Mouse (Mus musculus) neural tube, embryonic 15.5 days (tissue): ENCODE results near the gene BC049762. TPM values are rescaled to one million over a fixed set of nuclear protein-coding genes. Genes with fewer than 3 reads are reported as not detected.

Source experiments
- ATAC-seq: fragments of 200-750 bp; cut with Nextera tagmentation; 2 replicates; pipeline ENCODE4 v1.8.0; 2017; ENCODE audit warnings: mild to moderate bottlenecking, moderate TSS enrichment, moderate library complexity; ENCODE audit not compliant: low FRiP score
- H3K27ac ChIP-seq: fragments of 300-500 bp; sonication (generic); replicated peaks from 2 replicates; pipeline ENCODE4 v1.5.1; 2015; ENCODE audit warnings: mild to moderate bottlenecking, inconsistent platforms
- H3K27me3 ChIP-seq: fragments of 300-500 bp; sonication (generic); replicated peaks from 2 replicates; pipeline ENCODE4 v1.6.1; 2015; ENCODE audit warnings: inconsistent platforms
- H3K36me3 ChIP-seq: fragments of 300-500 bp; sonication (generic); 2 replicates; pipeline ENCODE4 v1.6.1; 2015; ENCODE audit warnings: inconsistent platforms
- H3K4me1 ChIP-seq: fragments of 300-500 bp; sonication (generic); 2 replicates; pipeline ENCODE4 v1.6.1; 2015; ENCODE audit warnings: inconsistent platforms
- H3K4me2 ChIP-seq: fragments of 300-500 bp; sonication (generic); 2 replicates; pipeline ENCODE4 v1.6.1; 2015; ENCODE audit warnings: inconsistent platforms, mild to moderate bottlenecking, moderate library complexity
- H3K4me3 ChIP-seq: fragments of 300-500 bp; sonication (generic); replicated peaks from 2 replicates; pipeline ENCODE4 v1.5.1; 2015; ENCODE audit warnings: mild to moderate bottlenecking, inconsistent platforms
- H3K9ac ChIP-seq: fragments of 300-500 bp; sonication (generic); replicated peaks from 2 replicates; pipeline ENCODE4 v1.6.1; 2015; ENCODE audit warnings: mild to moderate bottlenecking, inconsistent platforms
- H3K9me3 ChIP-seq: fragments of 300-500 bp; sonication (generic); replicated peaks from 2 replicates; pipeline ENCODE4 v1.6.1; 2016; ENCODE audit warnings: inconsistent platforms
- WGBS: fragments of 180-500 bp; shearing (Covaris S2); methylation state at CpG from one replicate; pipeline ENCODE4 v1.1.7; 2015; ENCODE audit warnings: mixed read lengths; 5-methylcytosine and 5-hydroxymethylcytosine counted together
- polyA plus RNA-seq: library from polyadenylated mRNA; unstranded; fragments of >200 nt; fragmentation: Nextera tagmentation; extraction: Ambion mirVana; gene quantifications from 2 replicates; pipeline ENCODE4 v1.2.1, GENCODE M21; 2015

Gene BC049762
- polyA plus RNA-seq, 1 experiment from 2014 or later = 0.54 TPM

GRCm38 (mm10) chr11:51274418-51274817, 11.6 kb upstream of the BC049762 start:
- no peaks in the 10 kb centered on the region for H3K4me1 ChIP-seq
- no peaks in the 10 kb centered on the region for H3K27me3 ChIP-seq
- no peak overlapping the region for H3K4me3 ChIP-seq
- 55% methylated on average over 1 of the region's 1 CpGs for WGBS
- no peak overlapping the region for H3K4me2 ChIP-seq
- ATAC-seq = no peak
- no peak overlapping the region for H3K9ac ChIP-seq
- no peak overlapping the region for H3K27ac ChIP-seq
- no peaks in the 10 kb centered on the region for H3K9me3 ChIP-seq
- peaks cover 60% of the 10 kb centered on the region for H3K36me3 ChIP-seq

GRCm38 (mm10) chr11:51265326-51265725, 2.5 kb upstream of the BC049762 start:
- 0 out of 2 replicates have a peak overlapping the region, but pooled peaks have one; percentile 1 for H3K4me3 ChIP-seq
- H3K4me1 ChIP-seq = peaks cover 44% of the 10 kb centered on the region
- no peak overlapping the region for H3K27ac ChIP-seq
- no peak for ATAC-seq
- no peak overlapping the region for H3K9ac ChIP-seq
- 51% methylated on average over 3 of the region's 3 CpGs for WGBS
- H3K9me3 ChIP-seq = no peaks in the 10 kb centered on the region
- peak overlapping the region; percentile 79 for H3K4me2 ChIP-seq
- no peaks in the 10 kb centered on the region for H3K27me3 ChIP-seq
- peaks cover 8% of the 10 kb centered on the region; the same call in 1 of the 2 replicates for H3K36me3 ChIP-seq

- peaks cover 44% of the 10 kb centered on the region for H3K4me1 ChIP-seq
- WGBS = 26% methylated on average over 6 of the region's 6 CpGs
- H3K27me3 ChIP-seq = no peaks in the 10 kb centered on the region
- peak overlapping the region; percentile 91 for H3K4me3 ChIP-seq
- H3K9me3 ChIP-seq = no peaks in the 10 kb centered on the region
- H3K9ac ChIP-seq = 0 out of 2 replicates have a peak overlapping the region, but pooled peaks have one; percentile 26
- peak overlapping the region; percentile 79 for H3K4me2 ChIP-seq
- no peak for ATAC-seq
- H3K27ac ChIP-seq = no peak overlapping the region
- H3K36me3 ChIP-seq = 0 out of 2 replicates have a peak, but pooled peaks cover 4% of the 10 kb centered on the region
Measured at GRCm38 (mm10) chr11:51264352-51264751, 1.5 kb upstream of the BC049762 start.

- Histone ChIP-seq H3K4me3 (peak overlapping the region; percentile 91), H3K4me1 (peaks cover 44% of the 10 kb centered on the region), H3K9me3 (no peaks in the 10 kb centered on the region), H3K36me3 (0 out of 2 replicates have a peak, but pooled peaks cover 2% of the 10 kb centered on the region), H3K4me2 (peak overlapping the region; percentile 79), H3K27me3 (no peaks in the 10 kb centered on the region), H3K27ac (peak overlapping the region; percentile 98), H3K9ac (peak overlapping the region; percentile 98)
- peak; percentile 69 for ATAC-seq
- WGBS = 0% methylated on average over 49 of the region's 50 CpGs
Measured at GRCm38 (mm10) chr11:51263286-51263831, 513 bp upstream of the BC049762 start.

DNA sequence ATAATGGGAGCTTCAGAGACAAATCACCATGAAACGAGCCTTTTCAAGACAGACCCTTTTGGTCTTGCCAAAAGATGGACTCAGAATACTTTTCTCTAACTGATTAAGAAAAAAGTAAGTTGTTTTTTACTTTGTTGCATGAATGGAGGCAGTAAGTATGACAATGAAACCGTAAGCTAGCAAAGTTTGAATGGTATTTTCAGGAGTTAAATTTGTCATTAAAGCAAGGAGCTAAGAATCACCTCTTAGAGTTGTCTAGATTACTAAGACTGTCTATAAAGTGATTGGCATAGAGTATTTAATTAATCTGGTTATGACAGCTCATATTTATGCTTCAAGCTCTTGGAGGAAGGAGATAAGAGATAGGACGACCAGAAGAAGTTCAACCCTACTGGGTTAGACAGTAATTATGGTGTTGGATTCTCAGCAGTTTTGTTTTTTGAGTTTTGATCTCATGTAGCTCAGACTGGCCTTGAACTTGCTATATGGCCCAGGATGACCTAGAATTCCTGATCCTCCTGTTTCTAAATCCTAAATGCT, 1.1 kb downstream of the BC049762 start, which contains the start of gene Clk4:
Gene Clk4, plus strand, starts transcription at position 51 of the 540 bp plus-strand sequence.
- peak within 1 kb of the TSS; percentile 98 for H3K27ac ChIP-seq
- peaks cover 36% of the 10 kb centered on the region for H3K4me1 ChIP-seq
- peak within 1 kb of the TSS; percentile 91 for H3K4me3 ChIP-seq
- 62% methylated on average over 3 of the region's 3 CpGs for WGBS
- no peaks in the 10 kb centered on the region for H3K27me3 ChIP-seq
- no peaks in the 10 kb centered on the region for H3K9me3 ChIP-seq
- peak within 1 kb of the TSS; percentile 60 for H3K9ac ChIP-seq
- no peak for ATAC-seq
- no peaks in the 10 kb centered on the region for H3K36me3 ChIP-seq
- peak within 1 kb of the TSS; percentile 79 for H3K4me2 ChIP-seq

DNA sequence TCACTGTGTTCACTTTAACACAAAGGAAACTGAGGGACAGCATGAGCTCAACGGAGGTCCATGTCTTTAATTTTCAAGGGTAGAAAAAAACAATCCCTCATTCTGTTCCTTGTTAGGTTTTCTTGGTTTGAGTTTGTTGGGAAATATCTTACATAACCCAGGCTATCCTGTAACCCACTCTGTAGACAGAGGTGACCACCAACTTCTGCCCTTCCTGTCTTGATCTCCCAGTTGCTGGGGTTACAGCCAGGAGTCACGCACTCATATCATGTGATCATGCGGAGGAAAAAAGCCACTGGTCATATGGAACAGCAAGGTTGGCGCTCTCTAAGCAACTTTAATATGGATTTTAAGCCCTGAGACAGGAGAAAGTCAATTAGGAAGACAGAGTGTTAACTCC, 5.8 kb downstream of the BC049762 start:
- 91% methylated on average over 4 of the region's 4 CpGs for WGBS
- H3K4me1 ChIP-seq = peaks cover under 1% of the 10 kb centered on the region; the same call in 1 of the 2 replicates
- no peak for ATAC-seq
- no peak overlapping the region for H3K9ac ChIP-seq
- no peak overlapping the region for H3K4me2 ChIP-seq
- no peaks in the 10 kb centered on the region for H3K27me3 ChIP-seq
- no peak overlapping the region for H3K4me3 ChIP-seq
- no peaks in the 10 kb centered on the region for H3K9me3 ChIP-seq
- H3K36me3 ChIP-seq = no peaks in the 10 kb centered on the region
- H3K27ac ChIP-seq = no peak overlapping the region

DNA sequence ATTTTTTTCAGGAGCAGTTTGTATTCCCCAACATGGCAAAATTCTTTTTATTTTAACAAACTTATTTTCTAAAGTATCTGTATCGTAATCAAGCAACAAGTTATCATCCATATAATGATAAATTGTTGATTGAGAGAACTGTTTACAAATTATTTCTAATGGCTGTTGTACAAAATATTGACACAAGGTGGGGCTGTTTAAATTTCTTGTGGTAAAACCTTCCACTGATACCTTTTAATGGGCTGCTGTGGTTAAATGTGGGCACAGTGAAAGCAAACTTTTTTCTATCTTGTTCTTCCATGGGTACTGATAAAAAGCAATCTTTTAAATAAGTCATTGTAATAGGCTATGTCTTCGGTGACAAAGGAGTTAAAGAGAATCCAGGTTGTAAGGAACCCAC, 19.9 kb downstream of the BC049762 start:
- Histone ChIP-seq H3K27me3 (no peaks in the 10 kb centered on the region), H3K4me1 (no peaks in the 10 kb centered on the region), H3K9ac (no peak overlapping the region), H3K27ac (no peak overlapping the region), H3K9me3 (no peaks in the 10 kb centered on the region), H3K4me3 (no peak overlapping the region), H3K4me2 (no peak overlapping the region), H3K36me3 (no peaks in the 10 kb centered on the region)
- WGBS = 89% methylated on average over 2 of the region's 2 CpGs
- no peak for ATAC-seq

GRCm38 (mm10) chr11:51234626-51235025, 28.2 kb downstream of the BC049762 start:
- WGBS = 92% methylated on average over 9 of the region's 9 CpGs

DNA sequence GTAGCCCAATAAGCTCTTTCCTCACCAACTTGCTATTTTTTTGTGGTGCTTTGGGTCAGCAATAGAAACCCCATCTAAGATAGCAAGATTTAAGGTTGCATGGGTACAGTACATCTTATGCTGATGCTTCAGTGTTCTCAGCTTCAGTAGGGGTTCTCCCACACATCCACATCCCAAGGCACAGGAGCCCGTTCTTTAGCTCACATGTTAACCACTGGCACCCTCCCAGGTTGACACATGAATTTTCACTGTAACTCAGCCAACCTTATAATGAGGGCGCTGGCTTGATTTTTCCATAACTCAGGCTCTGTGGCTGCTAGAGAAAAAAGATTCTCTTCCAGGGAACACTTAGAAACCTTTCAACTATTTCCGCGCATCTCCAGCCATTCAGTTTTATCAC, 35.7 kb downstream of the BC049762 start:
- ATAC-seq = no peak
- Histone ChIP-seq H3K9me3 (no peaks in the 10 kb centered on the region), H3K4me3 (no peak overlapping the region), H3K9ac (no peak overlapping the region), H3K36me3 (no peaks in the 10 kb centered on the region), H3K4me1 (no peaks in the 10 kb centered on the region), H3K27ac (no peak overlapping the region), H3K4me2 (no peak overlapping the region), H3K27me3 (no peaks in the 10 kb centered on the region)
- WGBS = 78% methylated on average over 4 of the region's 4 CpGs

More at GRCm38 (mm10) chr11:51234626-51235025, 28.2 kb downstream of the BC049762 start:
- ATAC-seq = no peak
- no peak overlapping the region for H3K9ac ChIP-seq
- H3K4me1 ChIP-seq = no peaks in the 10 kb centered on the region
- H3K9me3 ChIP-seq = no peaks in the 10 kb centered on the region
- no peak overlapping the region for H3K4me2 ChIP-seq
- no peaks in the 10 kb centered on the region for H3K27me3 ChIP-seq
- H3K36me3 ChIP-seq = no peaks in the 10 kb centered on the region
- no peak overlapping the region for H3K27ac ChIP-seq
- no peak overlapping the region for H3K4me3 ChIP-seq

DNA sequence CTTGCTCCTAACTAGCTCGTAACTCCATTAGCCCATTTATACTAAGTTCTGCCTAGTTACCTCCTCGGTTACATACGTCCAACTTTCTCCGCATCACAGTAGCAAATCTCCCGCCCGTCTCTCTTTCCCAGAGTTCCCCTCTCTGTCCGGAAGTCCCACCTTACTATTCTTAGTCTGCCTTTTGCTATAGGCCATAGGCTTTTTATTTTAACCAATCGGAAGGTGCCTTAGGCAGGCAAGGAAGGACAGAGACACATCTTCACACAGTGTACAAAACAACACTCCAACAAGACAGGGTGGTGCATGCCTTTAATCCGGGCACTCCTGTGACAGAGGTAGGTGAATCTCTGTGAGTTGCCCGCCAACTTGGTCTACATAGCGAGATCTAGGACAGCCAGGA, 42.5 kb downstream of the BC049762 start, which contains the start of gene Gm12569:
Gene Gm12569, plus strand, starts transcription at position 166 of the 400 bp plus-strand sequence.
- no peak within 1 kb of the TSS for H3K9ac ChIP-seq
- no peak within 1 kb of the TSS for H3K4me2 ChIP-seq
- WGBS = 94% methylated on average over 11 of the region's 11 CpGs
- H3K36me3 ChIP-seq = no peaks in the 10 kb centered on the region
- H3K4me1 ChIP-seq = no peaks in the 10 kb centered on the region
- no peak within 1 kb of the TSS for H3K27ac ChIP-seq
- no peak for ATAC-seq
- no peaks in the 10 kb centered on the region; the same call in 1 of the 2 replicates for H3K9me3 ChIP-seq
- no peaks in the 10 kb centered on the region for H3K27me3 ChIP-seq
- H3K4me3 ChIP-seq = no peak within 1 kb of the TSS

DNA sequence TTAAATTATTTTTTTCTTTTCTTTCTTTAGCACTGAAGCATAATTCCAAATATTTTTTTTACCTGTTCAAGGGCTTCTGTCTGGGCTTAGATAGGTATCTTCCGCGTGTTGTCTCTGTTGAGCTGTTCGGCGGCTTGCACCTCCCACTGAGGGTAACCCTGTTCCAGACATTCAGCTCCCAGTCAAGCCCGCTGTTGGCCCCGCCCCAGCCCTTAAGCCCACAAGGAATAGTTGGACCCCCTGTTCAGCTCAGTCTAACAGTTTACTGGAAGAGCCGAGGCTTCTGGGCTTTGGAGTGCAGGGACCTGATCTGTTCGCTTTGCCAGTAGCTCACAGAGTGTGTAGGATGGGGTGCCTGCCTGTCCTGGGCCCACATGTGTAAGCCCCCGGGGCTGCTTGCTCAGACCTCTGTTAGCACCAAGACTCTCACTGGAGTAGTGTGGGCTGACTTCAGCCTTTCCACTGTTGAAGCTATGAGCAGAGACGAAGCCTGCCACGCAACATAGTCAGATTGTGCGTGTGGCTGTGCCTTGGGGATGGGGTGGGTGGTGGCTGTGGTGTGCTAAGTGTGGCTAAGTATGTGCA, 43.4 kb downstream of the BC049762 start:
- H3K36me3 ChIP-seq = no peaks in the 10 kb centered on the region
- H3K9me3 ChIP-seq = no peaks in the 10 kb centered on the region; the same call in 1 of the 2 replicates
- H3K4me2 ChIP-seq = no peak overlapping the region
- H3K4me3 ChIP-seq = no peak overlapping the region
- no peaks in the 10 kb centered on the region for H3K4me1 ChIP-seq
- H3K27me3 ChIP-seq = no peaks in the 10 kb centered on the region
- WGBS = 84% methylated on average over 12 of the region's 12 CpGs
- no peak overlapping the region for H3K27ac ChIP-seq
- no peak overlapping the region for H3K9ac ChIP-seq
- ATAC-seq = no peak

DNA sequence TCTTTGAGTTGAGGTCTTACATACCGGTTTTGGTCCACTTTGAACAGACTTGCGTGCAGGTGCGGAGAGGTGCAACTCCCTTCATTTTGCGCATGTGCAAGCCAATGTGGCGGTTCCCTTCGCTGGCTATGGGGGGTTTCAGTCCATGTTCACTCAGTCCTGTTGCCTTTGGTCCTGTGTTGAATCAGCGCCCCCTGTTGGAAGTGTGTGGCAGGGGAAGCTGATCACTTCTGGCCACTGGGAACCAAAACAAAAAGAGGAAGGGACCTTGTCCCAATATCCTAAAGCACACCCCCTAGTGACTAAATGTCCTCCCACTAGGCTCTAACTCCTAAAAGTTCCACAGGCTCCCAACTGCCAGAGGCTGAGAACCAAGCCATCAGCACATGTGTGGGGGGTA, 48.8 kb downstream of the BC049762 start:
- H3K27me3 ChIP-seq = no peaks in the 10 kb centered on the region
- H3K9me3 ChIP-seq = no peaks in the 10 kb centered on the region; the same call in 1 of the 2 replicates
- WGBS = 85% methylated on average over 7 of the region's 7 CpGs
- no peak overlapping the region for H3K4me2 ChIP-seq
- H3K4me3 ChIP-seq = no peak overlapping the region
- H3K4me1 ChIP-seq = no peaks in the 10 kb centered on the region
- no peak for ATAC-seq
- H3K9ac ChIP-seq = no peak overlapping the region
- H3K36me3 ChIP-seq = no peaks in the 10 kb centered on the region
- no peak overlapping the region for H3K27ac ChIP-seq
